11 mouse cellular contexts compared by ENCODE assay signal in genomic region chr4:48548393-48549045, GRCm38 (mm10). TPM values are rescaled to one million over a fixed set of nuclear protein-coding genes. Genes with fewer than 3 reads are reported as not detected.
A peak's percentile ranks its signal among the peaks of the same experiment; 100 is the strongest.
DNase-seq lines count a peak whose midpoint lies in the region; ATAC-seq lines count a peak whose summit lies in the region.
"Had no signal": no experiment of that assay in that cellular context is flagged by ENCODE, and none has a peak within 500 bp of the region (broad histone marks: within the 10 kb centered on the region; RNA-seq: fewer than 3 reads in every experiment).

No protein-coding gene starts in this region.

- H3K27ac ChIP-seq in hindbrain, embryonic 11.5 days (ENCODE audit: low read depth, low read length), result no peak overlapping the region
- peak overlapping the region; percentile 83 for H3K27ac ChIP-seq in midbrain, embryonic 13.5 days

- no peak for ATAC-seq in hindbrain, embryonic 11.5 days (ENCODE audit: low FRiP score)
- ATAC-seq in midbrain, embryonic 13.5 days, result no peak
- ATAC-seq: CD4-positive, CD25-positive, alpha-beta regulatory T cell, adult 4 months had no signal

- H3K9ac ChIP-seq in hindbrain, embryonic 11.5 days (ENCODE audit: low read depth, low read length), result no peak overlapping the region
- H3K9ac ChIP-seq in midbrain, embryonic 13.5 days (replicated peaks), result no peak overlapping the region

- peaks cover 21% of the 10 kb centered on the region for H3K4me1 ChIP-seq in hindbrain, embryonic 11.5 days (replicated peaks; ENCODE audit: control insufficient read depth, insufficient read depth, low read length)
- H3K4me1 ChIP-seq in midbrain, embryonic 13.5 days (replicated peaks), result peaks cover 62% of the 10 kb centered on the region

- H3K9me3 ChIP-seq in hindbrain, embryonic 11.5 days (ENCODE audit: control insufficient read depth, low read length), result no peaks in the 10 kb centered on the region
- H3K9me3 ChIP-seq in midbrain, embryonic 13.5 days, result no peaks in the 10 kb centered on the region

- no peak overlapping the region for H3K4me2 ChIP-seq in hindbrain, embryonic 11.5 days (replicated peaks; ENCODE audit: low read depth, low read length)
- H3K4me2 ChIP-seq in midbrain, embryonic 13.5 days (replicated peaks), result no peak overlapping the region

- WGBS in hindbrain, embryonic 11.5 days, result 42% methylated on average over 6 of the region's 6 CpGs
- 28% methylated on average over 6 of the region's 6 CpGs for WGBS in midbrain, embryonic 13.5 days

- H3K4me3 ChIP-seq in hindbrain, embryonic 11.5 days (ENCODE audit: low read depth, low read length), result no peak overlapping the region
- H3K4me3 ChIP-seq in midbrain, embryonic 13.5 days (replicated peaks), result no peak overlapping the region

- DNase-seq in left cerebral cortex, postnatal 4 days, result peak; percentile 71
- DNase-seq in left cerebral cortex, postnatal 25 days (ENCODE audit: low spot score in 2 of 2), result no peak
- peak; percentile 64 for DNase-seq in embryo, embryonic 10 days (ENCODE audit: low spot score)
- peak; percentile 36 for DNase-seq in hindbrain, embryonic 11.5 days (ENCODE audit: low spot score)
- no peak for DNase-seq in spleen, postnatal 14 days (ENCODE audit: low spot score in 2 of 2)
- DNase-seq in lung, postnatal 10 days, result no peak
- DNase-seq in thymus, postnatal 25 days, result no peak
- DNase-seq: heart, postnatal 4 days had no signal

- no peaks in the 10 kb centered on the region for H3K27me3 ChIP-seq in hindbrain, embryonic 11.5 days (ENCODE audit: control insufficient read depth, insufficient read depth, low read length)
- H3K27me3 ChIP-seq in midbrain, embryonic 13.5 days, result no peaks in the 10 kb centered on the region

- intact Hi-C loops in left cerebral cortex, postnatal 4 days (cut with DNase I), result no loop called here
- intact Hi-C loops in left cerebral cortex, postnatal 25 days (cut with DNase I), result no loop called here

- H3K36me3 ChIP-seq in hindbrain, embryonic 11.5 days (ENCODE audit: control insufficient read depth, insufficient read depth, low read length), result peaks cover 5% of the 10 kb centered on the region; the same call in 1 of the 2 replicates
- H3K36me3 ChIP-seq in midbrain, embryonic 13.5 days, result peaks cover 19% of the 10 kb centered on the region

RNA-seq across cellular contexts. Expression of gene Msantd3, which starts 8.8 kb away (rescaled TPM):
- total RNA-seq in left cerebral cortex, postnatal 4 days (2021), result 10 to 100 TPM; 43.8 to 48.5 TPM
- 10 to 100 TPM; 25.3 to 26.5 TPM for total RNA-seq in left cerebral cortex, postnatal 25 days (2021)
- 61.9 and 75.6 TPM in 2 replicates for polyA plus RNA-seq in hindbrain, embryonic 11.5 days (2014; fragmentation: Nextera tagmentation; extraction: Ambion mirVana)
- polyA plus RNA-seq in midbrain, embryonic 13.5 days (2015; fragmentation: Nextera tagmentation; extraction: Ambion mirVana), result 45.6 and 50.3 TPM in 2 replicates
- polyA plus RNA-seq: CD4-positive, CD25-positive, alpha-beta regulatory T cell, adult 4 months had no signal

RNA-seq across cellular contexts. Expression of gene Tmeff1, which starts 36.5 kb away (rescaled TPM):
- total RNA-seq in left cerebral cortex, postnatal 4 days (2021), result 100 to 1,000 TPM; 234 TPM
- 100 to 1,000 TPM; 118 to 124 TPM for total RNA-seq in left cerebral cortex, postnatal 25 days (2021)
- 242 and 302 TPM in 2 replicates for polyA plus RNA-seq in hindbrain, embryonic 11.5 days (2014; fragmentation: Nextera tagmentation; extraction: Ambion mirVana)
- 196 and 263 TPM in 2 replicates for polyA plus RNA-seq in midbrain, embryonic 13.5 days (2015; fragmentation: Nextera tagmentation; extraction: Ambion mirVana)
- polyA plus RNA-seq: liver, adult 2 months had no signal

Comparison
In these comparisons a context has a peak if more than half of its experiments do, and no peak if none do; other contexts are left out.
1. DNase-seq: peak in left cerebral cortex, postnatal 4 days (single experiment), embryo, embryonic 10 days (single experiment) and hindbrain, embryonic 11.5 days (single experiment); none in left cerebral cortex, postnatal 25 days (0 of 2), spleen, postnatal 14 days (0 of 2), lung, postnatal 10 days (single experiment) and thymus, postnatal 25 days (single experiment).